Mouse (Mus musculus) cerebellum, adult (tissue): ENCODE data around the gene Pls1.

Experiments
- ATAC-seq: cut with Nextera tagmentation; 2 replicates; pipeline ENCODE4 v1.9.2; 2017; ENCODE audit warnings: mild to moderate bottlenecking, moderate library complexity, mixed read lengths; ENCODE audit not compliant: insufficient number of reproducible peaks, low FRiP score, low TSS enrichment

Gene Pls1

GRCm38 (mm10) chr9:95712574-95712973, 132.5 kb downstream of the Pls1 start:
- ATAC-seq: no peak

- ATAC-seq: no peak
These were observed 136.2 kb downstream of the Pls1 start for GRCm38 (mm10) chr9:95708943-95709342.

- no peak for ATAC-seq
These were observed 139.7 kb downstream of the Pls1 start for GRCm38 (mm10) chr9:95705371-95705770.

- no peak for ATAC-seq
These were observed 141.0 kb downstream of the Pls1 start for GRCm38 (mm10) chr9:95704078-95704477.
